In genomic region chr6:13758946-13759345, GRCm38 (mm10) we compare ENCODE assay signal across 10 mouse cellular contexts.
DNase-seq lines count a peak whose midpoint lies in the region; ATAC-seq and TF ChIP-seq lines count a peak whose summit lies in the region.
"Had no signal": no experiment of that assay in that cellular context is flagged by ENCODE, and none has a peak within 500 bp of the region (broad histone marks: within the 10 kb centered on the region; RNA-seq: fewer than 3 reads in every experiment).

No protein-coding gene starts in this region.

- DNase-seq in cerebellum, postnatal 14 days: peak; percentile 14 to 26
- no peak for DNase-seq in cerebellum, postnatal 25 days
- peak; percentile 35 for DNase-seq in retina, embryonic 14.5 days (ENCODE audit: low spot score)
- DNase-seq in retina, postnatal 1 day: no peak
- DNase-seq in spleen, postnatal 36 days (ENCODE audit: low spot score in 2 of 2): no peak
- DNase-seq in lung, postnatal 14 days: no peak
- DNase-seq: thymus, adult 2 months had no signal

- no peaks in the 10 kb centered on the region for H3K36me3 ChIP-seq in intestine, postnatal 0 days (ENCODE audit: control insufficient read depth, insufficient read depth)
- H3K36me3 ChIP-seq in intestine, embryonic 15.5 days: no peaks in the 10 kb centered on the region
- H3K36me3 ChIP-seq: hindbrain, embryonic 15.5 days had no signal

- H3K9me3 ChIP-seq in intestine, postnatal 0 days (ENCODE audit: control insufficient read depth): no peaks in the 10 kb centered on the region
- H3K9me3 ChIP-seq in intestine, embryonic 15.5 days: no peaks in the 10 kb centered on the region
- H3K9me3 ChIP-seq: hindbrain, embryonic 15.5 days had no signal

- H3K4me1 ChIP-seq in intestine, postnatal 0 days (replicated peaks; ENCODE audit: control insufficient read depth, insufficient read depth, low read length): no peaks in the 10 kb centered on the region
- H3K4me1 ChIP-seq in intestine, embryonic 15.5 days (replicated peaks): no peaks in the 10 kb centered on the region
- H3K4me1 ChIP-seq: hindbrain, embryonic 15.5 days had no signal

- no peak overlapping the region for H3K4me3 ChIP-seq in intestine, postnatal 0 days (ENCODE audit: low read depth, low read length)
- no peak overlapping the region for H3K4me3 ChIP-seq in intestine, embryonic 15.5 days (replicated peaks)
- H3K4me3 ChIP-seq: hindbrain, embryonic 15.5 days had no signal

- no peak for ATAC-seq in intestine, postnatal 0 days
- ATAC-seq in intestine, embryonic 15.5 days: no peak

- H3K27me3 ChIP-seq in intestine, postnatal 0 days (replicated peaks; ENCODE audit: control insufficient read depth, insufficient read depth, low read length): no peaks in the 10 kb centered on the region
- no peaks in the 10 kb centered on the region for H3K27me3 ChIP-seq in intestine, embryonic 15.5 days (replicated peaks)
- H3K27me3 ChIP-seq: hindbrain, embryonic 15.5 days had no signal

- no peak overlapping the region for H3K9ac ChIP-seq in intestine, postnatal 0 days (ENCODE audit: low read depth, low read length)
- H3K9ac ChIP-seq in intestine, embryonic 15.5 days: no peak overlapping the region
- H3K9ac ChIP-seq: hindbrain, embryonic 15.5 days had no signal

- H3K4me2 ChIP-seq in intestine, postnatal 0 days (replicated peaks; ENCODE audit: low read depth): no peak overlapping the region
- H3K4me2 ChIP-seq in intestine, embryonic 15.5 days (replicated peaks): no peak overlapping the region
- H3K4me2 ChIP-seq: hindbrain, embryonic 15.5 days had no signal

- TF ChIP-seq CTCF in intestine, postnatal 0 days (IDR thresholded peaks at IDR 0.05; ENCODE audit: low read depth): peak; percentile 59

- no peak overlapping the region for H3K27ac ChIP-seq in intestine, postnatal 0 days (ENCODE audit: low read depth, low read length)
- H3K27ac ChIP-seq in intestine, embryonic 15.5 days: no peak overlapping the region
- H3K27ac ChIP-seq: hindbrain, embryonic 15.5 days had no signal

Comparison
In these comparisons a context has a peak if more than half of its experiments do, and no peak if none do; other contexts are left out.
1. DNase-seq: peak in cerebellum, postnatal 14 days (2 of 2) and retina, embryonic 14.5 days (single experiment); none in cerebellum, postnatal 25 days (0 of 2), retina, postnatal 1 day (single experiment), spleen, postnatal 36 days (0 of 2) and lung, postnatal 14 days (single experiment).